Mouse (Mus musculus) liver, adult 2 months (tissue): Measurements from ENCODE around the gene Ccdc57. TPM values are rescaled to one million over a fixed set of nuclear protein-coding genes. Genes with fewer than 3 reads are reported as not detected.

Experiments
- DNase-seq: peaks from one replicate; pipeline ENCODE4 v3.0.0-alpha.2; 2011; ENCODE audit warnings: low read depth, low spot score; ENCODE audit errors: extremely low read depth
- H3K27ac ChIP-seq: fragments of 200-500 bp; replicated peaks from 2 replicates; pipeline ENCODE4 v1.5.1; 2012; ENCODE audit warnings: low read depth, mild to moderate bottlenecking, control low read depth, inconsistent platforms, low read length; ENCODE audit not compliant: insufficient read depth
- H3K27me3 ChIP-seq: fragments of 200-500 bp; 2 replicates; pipeline ENCODE4 v1.6.1; 2012; ENCODE audit warnings: mild to moderate bottlenecking, moderate library complexity, low read length, inconsistent platforms; ENCODE audit not compliant: control insufficient read depth, insufficient read depth
- H3K36me3 ChIP-seq: fragments of 200-500 bp; 2 replicates; pipeline ENCODE4 v1.6.1; 2012; ENCODE audit warnings: low read length, inconsistent platforms; ENCODE audit not compliant: control insufficient read depth, insufficient read depth
- H3K4me1 ChIP-seq: fragments of 200-500 bp; 2 replicates; pipeline ENCODE4 v1.6.1; 2011; ENCODE audit warnings: low read length; ENCODE audit not compliant: control insufficient read depth, insufficient read depth
- H3K4me3 ChIP-seq: fragments of 200-500 bp; 2 replicates; pipeline ENCODE4 v1.5.1; 2011; ENCODE audit warnings: low read depth, mild to moderate bottlenecking, control low read depth, low read length, moderate library complexity; ENCODE audit not compliant: insufficient read depth
- H3K79me2 ChIP-seq: fragments of 200-500 bp; 2 replicates; pipeline ENCODE4 v1.6.1; 2012; ENCODE audit warnings: inconsistent platforms, mild to moderate bottlenecking, low read length, moderate library complexity; ENCODE audit not compliant: control insufficient read depth, insufficient read depth
- H3K9ac ChIP-seq: fragments of 200-500 bp; 2 replicates; pipeline ENCODE4 v1.6.1; 2012; ENCODE audit warnings: low read depth, mild to moderate bottlenecking, control low read depth, inconsistent platforms, low read length
- CTCF ChIP-seq: fragments of 200-500 bp; IDR thresholded peaks from 2 replicates; pipeline ENCODE4 v1.5.1; 2011; ENCODE audit warnings: low read depth, low read length, control low read depth
- POLR2A ChIP-seq: fragments of 200-500 bp; IDR thresholded peaks from 2 replicates; pipeline ENCODE4 v1.6.1; 2011; ENCODE audit warnings: low read length, control low read depth; ENCODE audit not compliant: insufficient read depth; ENCODE audit errors: extremely low read depth
- WGBS: fragments of 180-500 bp; shearing (Covaris S2); methylation state at CpG from one replicate; pipeline ENCODE4 v1.1.7; 2018; 5-methylcytosine and 5-hydroxymethylcytosine counted together
- polyA plus RNA-seq: library from polyadenylated mRNA; depleted of rRNA; stranded (reverse); fragments of >200 nt; gene quantifications from 2 replicates; pipeline ENCODE4 v1.2.3, GENCODE M21; 2012
- total RNA-seq: library from RNA; depleted of rRNA; stranded (reverse); fragments of >200 nt; gene quantifications from 2 replicates; pipeline ENCODE4 v1.2.3, GENCODE M21; 2014

The Ccdc57 gene
- total and polyA plus RNA-seq, 2 experiments, result 1.1 to 2.3 TPM

DNA sequence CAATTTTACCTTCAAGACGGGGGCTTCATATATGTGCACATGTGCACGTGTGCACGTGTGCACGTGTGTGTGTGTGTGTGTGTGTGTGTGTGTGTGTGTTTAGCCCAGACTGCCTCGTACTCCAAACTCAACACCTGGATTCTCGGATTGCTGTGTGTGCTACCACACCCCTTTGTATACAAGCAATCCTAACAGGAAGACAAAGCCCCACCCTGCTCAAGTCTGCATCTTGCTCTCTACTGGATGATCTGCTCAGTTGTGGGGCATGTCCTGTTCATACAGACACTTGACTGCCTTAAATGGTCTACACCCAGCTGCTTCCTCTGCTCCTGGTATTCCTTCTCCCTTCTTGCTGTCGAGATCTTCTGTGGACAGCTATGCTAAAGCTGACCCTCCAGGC is 12.6 kb upstream of the Ccdc57 start:
- Histone ChIP-seq H3K27ac (no peak overlapping the region), H3K4me3 (no peak overlapping the region), H3K27me3 (peaks cover 6% of the 10 kb centered on the region), H3K36me3 (no peaks in the 10 kb centered on the region), H3K79me2 (no peaks in the 10 kb centered on the region), H3K9ac (no peak overlapping the region), H3K4me1 (no peaks in the 10 kb centered on the region)
- WGBS, result 82% methylated on average over 7 of the region's 7 CpGs
- TF ChIP-seq POLR2A (no peak), CTCF (no peak)
- DNase-seq, result no peak

DNA sequence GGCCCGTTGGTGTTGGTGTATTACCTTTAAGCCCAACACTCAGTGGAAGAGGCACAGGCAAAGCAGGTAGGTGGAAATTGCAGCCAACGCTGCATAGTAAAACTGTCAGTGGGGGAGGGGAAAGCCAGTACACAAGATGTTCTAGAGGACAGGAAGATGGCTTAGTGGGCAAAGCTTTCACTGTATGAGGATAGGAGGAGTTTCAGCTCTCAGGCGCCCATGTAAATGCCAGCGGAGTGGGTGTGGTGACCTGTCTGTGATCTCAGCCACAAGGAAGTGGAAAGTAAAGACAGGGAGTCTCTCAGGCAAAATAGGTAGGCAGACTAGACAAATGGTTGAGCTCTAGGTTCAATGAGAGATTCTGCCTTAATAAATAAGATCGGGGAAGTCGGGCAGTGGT is 8.3 kb upstream of the Ccdc57 start:
- DNase-seq, result no peak
- 89% methylated on average over 6 of the region's 6 CpGs for WGBS
- H3K79me2 ChIP-seq, result no peaks in the 10 kb centered on the region
- H3K9ac ChIP-seq, result no peak overlapping the region
- no peak overlapping the region for H3K4me3 ChIP-seq
- no peaks in the 10 kb centered on the region for H3K36me3 ChIP-seq
- H3K4me1 ChIP-seq, result no peaks in the 10 kb centered on the region
- no peak overlapping the region for H3K27ac ChIP-seq
- TF ChIP-seq POLR2A, result no peak
- TF ChIP-seq CTCF, result no peak
- no peaks in the 10 kb centered on the region for H3K27me3 ChIP-seq

DNA sequence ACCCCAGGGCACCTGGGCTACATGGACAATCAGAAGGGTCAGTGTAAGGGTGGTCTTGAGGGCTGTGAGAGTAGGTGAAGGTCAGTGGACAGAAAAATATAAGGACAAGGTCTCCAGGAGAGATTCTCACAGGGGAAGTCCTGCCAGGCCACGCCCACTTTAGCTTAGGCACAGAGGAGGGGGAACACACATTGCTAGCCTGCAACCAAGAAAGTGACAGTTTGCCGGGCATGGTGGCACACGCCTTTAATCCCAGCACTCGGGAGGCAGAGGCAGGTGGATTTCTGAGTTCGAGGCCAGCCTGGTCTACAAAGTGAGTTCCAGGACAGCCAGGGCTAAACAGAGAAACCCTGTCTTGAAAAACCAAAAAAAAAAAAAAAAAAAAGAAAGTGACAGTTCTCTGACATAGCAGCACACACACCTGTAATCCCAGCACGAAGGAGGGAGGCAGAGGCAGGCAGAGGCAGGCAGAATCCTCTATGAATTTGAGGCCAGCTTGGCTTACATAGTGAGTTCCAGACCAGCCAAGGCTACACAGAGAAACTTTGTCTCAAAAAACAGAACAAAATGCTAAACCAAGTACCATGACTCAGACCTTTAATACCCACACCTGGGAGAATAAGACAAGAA is 7.2 kb upstream of the Ccdc57 start:
- WGBS, result 63% methylated on average over 6 of the region's 6 CpGs
- Histone ChIP-seq H3K4me1 (no peaks in the 10 kb centered on the region), H3K4me3 (no peak overlapping the region), H3K27ac (no peak overlapping the region), H3K36me3 (no peaks in the 10 kb centered on the region), H3K27me3 (no peaks in the 10 kb centered on the region), H3K9ac (no peak overlapping the region), H3K79me2 (no peaks in the 10 kb centered on the region)
- no peak for TF ChIP-seq POLR2A
- no peak for DNase-seq

DNA sequence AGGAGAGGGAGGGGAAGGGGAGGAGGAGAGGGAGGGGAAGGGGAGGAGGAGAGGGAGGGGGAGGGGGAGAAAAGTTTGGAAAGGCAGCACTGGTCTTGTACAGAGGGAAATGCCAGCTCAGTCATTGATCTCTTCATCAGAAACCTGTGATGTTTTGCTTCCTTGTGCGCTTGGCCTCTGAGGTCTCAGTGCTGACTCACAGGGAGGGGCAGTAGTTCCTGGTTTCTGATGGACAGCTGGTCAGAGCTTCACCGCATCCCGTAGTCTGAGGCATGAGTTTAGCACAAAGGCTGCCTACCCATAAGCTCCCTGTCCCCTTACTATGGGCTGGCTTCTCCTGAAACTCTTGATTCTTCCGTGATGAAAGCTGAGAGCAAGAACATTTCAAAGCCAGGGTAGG is 6.1 kb upstream of the Ccdc57 start:
- Histone ChIP-seq H3K27ac (no peak overlapping the region), H3K4me1 (no peaks in the 10 kb centered on the region), H3K79me2 (no peaks in the 10 kb centered on the region), H3K9ac (no peak overlapping the region), H3K27me3 (no peaks in the 10 kb centered on the region), H3K4me3 (no peak overlapping the region), H3K36me3 (no peaks in the 10 kb centered on the region)
- 28% methylated on average over 4 of the region's 4 CpGs for WGBS
- TF ChIP-seq CTCF (no peak), POLR2A (no peak)
- no peak for DNase-seq

DNA sequence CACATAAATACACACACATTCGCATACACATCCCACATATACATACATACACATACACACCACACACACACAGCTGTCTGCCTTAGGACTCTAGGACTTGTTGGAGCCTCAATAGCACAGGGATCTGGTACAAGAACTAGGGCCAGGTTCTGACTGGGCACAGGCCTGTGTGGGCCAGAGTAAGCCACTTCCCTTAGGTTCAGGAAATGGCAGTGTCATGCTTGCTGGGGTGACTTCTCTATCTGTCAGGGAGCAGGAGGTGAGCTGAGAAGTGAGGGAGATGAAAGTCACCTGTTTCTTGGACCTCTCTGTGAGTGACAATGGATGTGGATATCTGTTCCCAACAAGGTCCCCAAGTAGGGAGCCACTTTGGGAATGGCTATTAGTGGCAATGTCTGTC is 5.3 kb upstream of the Ccdc57 start:
- WGBS, result 94% methylated on average over 1 of the region's 1 CpGs
- no peak overlapping the region for H3K9ac ChIP-seq
- H3K4me3 ChIP-seq, result no peak overlapping the region
- no peak overlapping the region for H3K27ac ChIP-seq
- H3K27me3 ChIP-seq, result no peaks in the 10 kb centered on the region
- TF ChIP-seq CTCF (no peak), POLR2A (no peak)
- no peak for DNase-seq
- H3K36me3 ChIP-seq, result no peaks in the 10 kb centered on the region
- H3K79me2 ChIP-seq, result no peaks in the 10 kb centered on the region
- H3K4me1 ChIP-seq, result no peaks in the 10 kb centered on the region

DNA sequence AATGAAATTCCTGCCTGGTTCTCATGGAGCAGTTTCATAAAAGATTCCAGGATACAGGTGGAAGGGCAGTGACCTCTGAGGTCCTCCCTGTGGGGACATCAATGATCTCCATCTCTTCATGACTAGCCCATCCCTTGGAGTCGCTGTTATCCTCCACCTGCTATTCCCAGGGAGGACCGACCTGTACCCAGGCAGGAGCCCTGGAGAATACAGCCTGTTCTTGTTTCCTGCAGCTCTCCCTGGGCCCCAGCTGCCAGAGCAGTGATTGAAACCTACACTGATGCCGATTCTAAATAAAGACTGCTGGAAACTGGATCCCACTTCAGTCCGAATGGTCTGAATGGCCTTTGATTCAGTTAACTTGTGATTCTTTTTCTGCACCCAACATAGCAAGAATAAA is 1.2 kb downstream of the Ccdc57 start:
- Histone ChIP-seq H3K4me3 (no peak overlapping the region), H3K9ac (no peak overlapping the region), H3K27ac (no peak overlapping the region), H3K79me2 (no peaks in the 10 kb centered on the region), H3K36me3 (no peaks in the 10 kb centered on the region), H3K4me1 (no peaks in the 10 kb centered on the region), H3K27me3 (no peaks in the 10 kb centered on the region)
- no peak for TF ChIP-seq POLR2A
- TF ChIP-seq CTCF, result no peak
- DNase-seq, result no peak
- WGBS, result 99% methylated on average over 4 of the region's 4 CpGs
